Mouse (Mus musculus) CD4-positive, CD25-positive, alpha-beta regulatory T cell, adult 4 months (primary cell): ENCODE results near the gene Prkcsh. TPM values are rescaled to one million over a fixed set of nuclear protein-coding genes. Genes with fewer than 3 reads are reported as not detected.

Experiments
- ATAC-seq: one replicate; pipeline ENCODE4 v1.8.0; 2017
- polyA plus RNA-seq, 2 experiments: library from polyadenylated mRNA; unstranded; fragments of 100-300 nt; shearing (Covaris generic); gene quantifications; one replicate each; pipeline ENCODE4 v1.2.1; 2017

Gene Prkcsh
- polyA plus RNA-seq, 2 experiments from 2014 or later = 31.5 to 37.6 TPM

GRCm38 (mm10) chr9:21987592-21988342 is 14.8 kb upstream of the Prkcsh start:
- ATAC-seq = no peak

- ATAC-seq = no peak
Measured at GRCm38 (mm10) chr9:21988421-21989101, 14.0 kb upstream of the Prkcsh start.

DNA sequence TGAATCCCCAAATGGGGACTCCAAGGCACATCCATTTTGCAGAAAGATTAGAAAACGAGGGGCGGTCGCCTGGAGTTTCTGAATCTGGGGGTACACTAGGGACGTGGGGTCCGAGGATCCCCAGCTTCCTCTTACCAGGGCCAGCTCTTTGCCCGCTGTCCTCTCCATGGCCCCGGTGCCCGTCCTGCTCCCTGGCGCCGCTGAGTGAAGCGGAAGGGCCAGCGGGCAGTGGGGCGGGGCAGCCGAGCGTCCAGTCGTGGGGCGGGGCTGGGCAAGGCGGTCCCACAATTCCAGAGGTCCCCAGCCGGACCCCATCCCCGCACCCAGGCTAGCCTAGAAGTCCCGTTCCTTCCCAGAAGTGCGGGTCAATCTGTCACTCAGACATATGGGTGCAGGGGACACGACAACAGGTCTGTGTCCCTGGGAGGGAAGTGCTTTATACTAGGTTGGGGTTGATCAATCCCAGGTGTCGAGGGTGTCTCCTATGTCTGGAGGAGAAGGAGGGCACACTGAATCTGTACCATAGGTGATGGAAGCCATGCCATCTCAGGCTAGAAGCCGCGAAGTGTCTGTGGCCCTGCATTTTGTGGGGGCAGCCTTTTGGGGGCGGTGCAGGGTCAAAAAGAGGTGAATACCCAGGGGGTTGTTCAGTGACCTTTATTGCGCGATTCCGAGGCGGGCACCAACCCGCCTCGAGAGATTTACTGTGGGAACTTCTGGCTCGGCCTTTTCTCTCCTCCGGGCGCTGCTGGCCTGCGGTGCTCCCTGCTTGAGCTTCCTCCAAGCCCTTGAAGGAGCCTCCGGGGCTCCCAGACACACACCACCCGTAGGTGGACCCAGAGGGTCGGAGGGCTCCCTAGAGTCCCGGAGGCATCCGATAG is 13.1 kb upstream of the Prkcsh start, which contains the start of gene Rgl3:
TSS of gene Rgl3 (minus strand) at position 217 of the 881 bp plus-strand sequence.
- ATAC-seq = no peak

DNA sequence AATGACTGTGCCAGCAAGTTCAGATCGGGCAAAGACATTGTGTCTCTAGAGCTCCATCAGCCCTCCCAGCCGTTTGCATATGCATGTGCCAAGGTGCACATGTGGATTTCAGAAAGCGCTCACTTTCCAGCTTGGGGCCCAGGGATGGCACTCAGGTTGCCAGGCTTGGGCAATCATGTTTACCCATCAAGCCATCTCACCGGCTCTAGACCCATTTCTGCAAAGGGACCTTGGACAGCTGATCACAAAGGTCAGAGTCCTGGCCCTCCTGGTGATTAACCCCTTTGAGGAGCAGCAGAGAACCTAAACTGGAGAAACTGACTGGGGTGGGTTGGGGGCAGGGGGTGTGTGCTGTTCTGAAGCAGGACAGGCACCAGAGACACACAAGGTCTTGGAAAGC is 10.4 kb upstream of the Prkcsh start:
- ATAC-seq = no peak

DNA sequence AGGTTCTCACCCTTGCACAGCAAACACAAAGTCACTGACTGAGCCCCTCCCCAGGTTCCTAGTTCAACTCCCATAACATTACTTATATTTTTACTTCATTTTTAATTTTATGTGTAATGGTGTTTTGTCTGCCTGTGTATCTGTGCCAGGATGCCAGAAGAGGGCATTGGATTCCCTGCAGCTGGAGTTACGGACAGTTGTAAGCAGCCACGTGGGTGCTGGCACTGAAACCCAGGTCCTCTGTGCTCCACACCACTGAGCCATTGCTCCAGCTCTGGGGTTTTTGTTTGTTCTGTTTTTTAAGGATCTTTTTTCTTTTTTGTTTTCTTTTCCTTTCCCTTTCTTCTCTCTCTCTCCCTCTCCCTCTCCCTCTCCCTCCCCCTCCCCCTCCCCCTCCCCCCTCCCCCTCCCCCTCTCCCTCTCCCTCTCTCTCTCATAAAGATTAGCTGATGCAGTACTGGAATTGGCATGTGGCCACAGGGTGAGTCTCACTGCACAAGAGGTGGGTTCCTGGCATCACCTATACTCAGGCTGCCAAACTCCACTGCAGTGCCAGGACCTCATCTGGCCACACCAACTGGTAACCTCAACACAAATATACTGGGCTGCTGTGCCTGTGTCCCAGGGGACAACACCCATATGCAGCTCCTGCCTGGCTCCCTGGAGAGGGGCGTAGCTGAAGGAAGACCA is 6.3 kb upstream of the Prkcsh start:
- ATAC-seq = no peak

DNA sequence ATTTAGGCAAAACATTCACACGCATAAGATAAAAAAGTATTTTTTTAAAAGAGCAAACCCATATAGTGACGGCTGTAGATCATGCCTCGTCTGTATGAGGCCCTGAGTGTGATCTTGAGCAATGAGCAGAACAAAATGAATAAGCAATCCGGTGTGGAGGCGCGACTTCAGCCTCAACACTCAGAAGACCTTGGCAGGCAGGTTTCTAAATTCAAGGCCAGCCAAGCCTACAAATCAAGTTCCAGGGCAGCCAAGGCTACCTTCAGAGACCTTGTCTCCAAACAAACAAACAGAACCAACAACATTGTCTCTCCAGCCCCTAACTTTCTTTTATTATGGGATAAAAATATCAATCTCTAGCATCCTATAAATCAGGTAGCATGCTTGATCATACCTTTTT is 2.3 kb upstream of the Prkcsh start:
- ATAC-seq = no peak

DNA sequence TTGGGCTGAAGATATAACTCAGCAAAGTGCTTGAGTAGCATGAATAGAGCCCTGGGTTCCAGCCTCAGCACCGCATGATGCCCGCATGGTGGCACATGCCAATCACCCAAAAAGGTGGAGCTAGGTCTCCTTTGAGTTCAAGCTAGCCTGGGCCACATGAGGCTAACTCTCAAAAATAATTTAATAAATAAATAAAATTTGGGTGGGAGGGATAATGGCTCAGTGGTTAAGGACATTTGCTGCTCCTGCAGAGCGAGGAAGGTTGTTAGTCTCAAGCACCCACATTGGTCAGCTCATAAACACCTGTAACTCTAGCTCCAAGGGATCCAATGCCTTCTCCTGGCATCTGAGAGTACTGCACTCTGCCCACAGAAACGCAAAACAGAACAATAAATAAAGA is 973 bp upstream of the Prkcsh start:
- ATAC-seq = no peak

- ATAC-seq = peak; percentile 13
Measured at GRCm38 (mm10) chr9:22003163-22003554, 553 bp downstream of the Prkcsh start.

DNA sequence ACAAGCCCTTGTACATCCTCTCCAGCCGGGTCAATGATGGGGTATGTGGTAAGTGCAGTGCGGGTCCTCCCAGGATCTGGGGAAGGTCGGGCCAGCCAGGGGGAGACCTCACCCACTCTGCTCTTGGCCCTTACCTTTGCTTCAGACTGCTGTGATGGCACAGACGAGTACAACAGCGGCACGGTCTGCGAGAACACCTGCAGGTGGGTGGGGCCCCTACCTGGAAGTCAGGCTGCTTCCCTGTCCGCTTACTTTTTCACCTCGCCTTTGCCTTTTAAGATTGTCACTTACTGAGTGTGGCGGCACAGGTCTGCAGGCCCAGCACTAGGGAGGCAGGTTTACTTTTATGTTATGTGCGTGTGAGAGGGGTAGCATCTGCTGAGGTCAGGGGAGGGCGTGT is 1.9 kb downstream of the Prkcsh start:
- no peak for ATAC-seq

- ATAC-seq = no peak
Measured at GRCm38 (mm10) chr9:22011055-22011454, 8.4 kb downstream of the Prkcsh start.

- no peak for ATAC-seq
Measured at GRCm38 (mm10) chr9:22012731-22013130, 10.1 kb downstream of the Prkcsh start.

DNA sequence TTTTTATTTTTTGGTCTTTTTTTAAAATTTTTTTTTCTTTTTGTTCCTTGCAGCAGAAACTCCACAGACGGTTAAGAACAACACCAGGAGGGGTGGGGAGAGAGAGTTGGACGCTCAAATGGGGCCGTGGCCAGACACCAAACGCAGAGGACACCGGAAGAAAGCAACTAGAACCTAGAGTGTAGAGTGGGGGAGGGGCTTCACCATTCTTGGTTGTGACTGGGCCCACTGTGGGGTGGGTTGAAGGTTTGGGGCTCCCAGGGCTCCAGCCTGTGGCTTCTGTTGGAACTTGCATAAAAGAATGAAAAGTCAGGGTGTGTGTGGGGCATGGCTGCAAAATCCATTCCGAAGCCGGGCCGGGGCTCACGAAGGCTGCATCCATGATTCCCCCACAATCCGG is 13.6 kb downstream of the Prkcsh start:
- ATAC-seq = no peak

- no peak for ATAC-seq
Measured at GRCm38 (mm10) chr9:22017208-22017825, 14.7 kb downstream of the Prkcsh start.

DNA sequence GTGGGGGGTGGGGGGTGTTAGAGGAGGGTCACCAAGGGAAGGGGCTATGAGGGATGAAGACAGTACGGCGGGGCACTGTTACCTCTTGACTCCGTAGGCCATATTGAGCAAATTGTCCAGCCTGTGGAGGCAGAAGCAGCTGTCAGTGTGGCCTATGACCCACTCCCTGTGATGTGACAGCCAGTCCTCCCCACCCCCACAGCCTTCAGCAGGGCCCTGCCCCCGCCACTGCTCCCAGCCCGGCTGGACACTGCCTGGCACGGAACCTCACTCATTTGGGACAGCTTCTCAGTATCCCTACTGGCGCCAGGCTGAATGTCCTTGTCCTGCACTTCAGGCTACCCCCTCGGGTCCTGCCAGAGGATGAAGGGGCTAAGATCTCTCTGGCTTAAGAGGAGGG is 22.0 kb downstream of the Prkcsh start:
- ATAC-seq = no peak

- no peak for ATAC-seq
Measured at GRCm38 (mm10) chr9:22028467-22028866, 25.9 kb downstream of the Prkcsh start.

DNA sequence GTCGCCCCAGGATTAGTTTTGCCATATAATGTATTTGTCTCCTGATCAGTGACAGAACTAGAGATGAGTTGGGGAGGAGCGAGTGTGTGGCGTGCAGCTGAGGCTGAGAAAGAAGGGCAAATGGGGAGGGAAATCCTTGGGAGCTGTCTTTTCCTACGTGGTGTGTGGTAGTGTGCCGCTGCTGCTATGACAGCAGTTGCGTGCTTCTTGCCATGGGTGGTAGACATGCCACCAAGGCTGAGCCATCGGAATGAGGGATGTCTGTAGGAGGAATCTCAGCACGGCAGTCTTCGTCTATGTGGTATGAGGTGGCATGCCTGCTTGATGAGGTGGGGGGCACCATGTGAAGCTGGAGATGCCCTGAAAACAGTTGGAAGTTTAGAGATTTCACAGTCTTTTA is 27.8 kb downstream of the Prkcsh start:
- no peak for ATAC-seq

DNA sequence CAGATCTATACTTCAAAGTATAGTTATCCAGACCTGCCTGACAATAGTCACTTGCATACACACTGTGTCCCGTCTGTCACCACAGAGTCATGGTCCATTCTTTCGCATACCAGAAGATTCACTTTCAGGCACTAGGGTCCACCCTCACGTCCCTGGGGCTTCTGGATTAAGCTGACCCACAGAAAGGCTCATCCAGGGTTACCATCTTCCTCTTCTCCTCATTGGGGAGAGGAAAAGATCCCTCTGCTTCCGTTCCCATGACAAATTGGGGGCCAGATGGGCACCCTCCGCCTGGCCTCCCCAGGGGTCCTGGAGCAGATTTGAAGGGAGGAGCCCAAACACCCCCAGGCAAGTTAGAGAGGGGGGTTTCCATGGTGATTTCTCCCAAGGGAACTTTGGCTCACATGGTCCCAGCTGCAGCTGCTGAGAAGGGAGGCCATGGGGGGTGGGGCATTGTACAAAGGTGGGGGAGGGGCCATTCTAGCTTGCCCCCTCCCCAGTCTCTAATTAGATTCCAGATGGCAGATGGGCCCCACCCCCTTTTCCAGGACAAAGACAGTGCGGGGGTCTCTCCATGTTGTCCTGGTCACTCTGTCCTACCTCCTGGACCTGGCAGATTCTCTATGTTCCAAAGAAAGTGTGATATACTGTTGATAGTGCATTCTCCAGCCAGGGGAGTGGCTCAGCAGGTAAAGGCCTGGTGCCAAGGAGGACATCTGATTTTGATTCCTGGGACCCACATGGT is 32.9 kb downstream of the Prkcsh start:
- ATAC-seq = no peak

DNA sequence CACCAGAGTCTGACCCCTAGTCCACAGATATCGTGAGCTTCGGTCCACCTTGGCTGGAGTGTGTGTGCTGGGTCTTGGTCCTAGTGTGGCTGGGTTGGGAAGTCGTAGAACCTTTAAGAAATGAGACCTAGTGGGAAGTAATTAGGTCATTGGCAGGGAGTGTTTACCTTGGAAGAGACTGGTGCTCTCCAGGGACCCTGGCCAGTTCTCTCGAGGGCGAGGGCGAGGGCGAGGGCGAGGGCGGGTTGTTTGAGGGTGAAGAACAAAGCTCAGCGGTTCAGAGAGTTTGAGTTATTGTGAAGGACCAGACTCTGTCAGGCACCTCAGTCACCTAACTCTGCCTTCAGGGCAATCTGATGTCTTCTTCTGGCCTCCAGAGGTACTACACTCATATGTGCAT is 35.2 kb downstream of the Prkcsh start:
- ATAC-seq = no peak

GRCm38 (mm10) chr9:22041832-22042231 is 39.2 kb downstream of the Prkcsh start:
- no peak for ATAC-seq

DNA sequence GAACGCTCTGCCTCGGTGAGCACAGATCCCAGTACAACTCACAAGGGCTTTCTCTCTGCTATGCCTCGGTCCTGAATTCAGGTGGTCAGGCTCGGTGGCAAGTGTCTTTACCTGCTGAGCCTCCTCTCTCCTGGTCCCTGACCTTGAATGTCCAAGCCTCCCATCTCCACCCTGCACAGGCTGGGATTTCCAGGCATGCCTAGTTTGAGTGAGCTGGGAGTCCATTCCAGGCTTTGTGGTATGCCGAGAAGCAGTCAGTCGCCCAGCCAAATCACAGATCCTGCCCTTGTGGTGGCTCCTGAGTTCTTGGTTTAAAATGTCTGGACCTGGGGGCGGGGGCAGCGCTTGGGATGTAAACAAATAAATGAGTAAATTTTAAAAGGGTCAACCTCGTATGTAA is 44.7 kb downstream of the Prkcsh start:
- ATAC-seq = no peak

GRCm38 (mm10) chr9:22049315-22049714 is 46.7 kb downstream of the Prkcsh start:
- ATAC-seq = no peak
